ENCODE assay signal across 9 mouse cellular contexts in genomic region chr4:62700426-62700825, GRCm38 (mm10).
DNase-seq lines count a peak whose midpoint lies in the region; ATAC-seq and TF ChIP-seq lines count a peak whose summit lies in the region.
"Had no signal": no experiment of that assay in that cellular context is flagged by ENCODE, and none has a peak within 500 bp of the region (broad histone marks: within the 10 kb centered on the region; RNA-seq: fewer than 3 reads in every experiment).

No protein-coding gene starts in this region.

- peaks cover 54% of the 10 kb centered on the region for H3K36me3 ChIP-seq in hindbrain, embryonic 14.5 days (replicated peaks; ENCODE audit: control insufficient read depth, insufficient read depth)
- peaks cover 25% of the 10 kb centered on the region for H3K36me3 ChIP-seq in midbrain, embryonic 15.5 days (replicated peaks)

- DNase-seq in adrenal gland, postnatal 14 days, result peak; percentile 61
- DNase-seq in adrenal gland, adult 8-10 months, result no peak
- no peak for DNase-seq in left cerebral cortex, adult 2 months (ENCODE audit: extremely low spot score in 1 of 2, low spot score in 2 of 2)
- DNase-seq in left cerebral cortex, adult 8-10 months (ENCODE audit: low spot score in 2 of 2), result no peak
- no peak for DNase-seq in hindbrain, embryonic 14.5 days (ENCODE audit: low spot score)
- no peak for DNase-seq in urinary bladder, postnatal 4 days (ENCODE audit: low spot score in 2 of 2)
- no peak for DNase-seq in spleen, adult 18-20 months

- H3K27me3 ChIP-seq in hindbrain, embryonic 14.5 days (ENCODE audit: control insufficient read depth, insufficient read depth, low read length), result no peaks in the 10 kb centered on the region
- no peaks in the 10 kb centered on the region for H3K27me3 ChIP-seq in midbrain, embryonic 15.5 days (replicated peaks)
- H3K27me3 ChIP-seq: forebrain, embryonic 12.5 days had no signal

- H3K9me3 ChIP-seq in hindbrain, embryonic 14.5 days (ENCODE audit: control insufficient read depth, low read length), result no peaks in the 10 kb centered on the region
- no peaks in the 10 kb centered on the region for H3K9me3 ChIP-seq in midbrain, embryonic 15.5 days
- H3K9me3 ChIP-seq: forebrain, embryonic 12.5 days had no signal

- peak overlapping the region; percentile 48 for H3K4me2 ChIP-seq in hindbrain, embryonic 14.5 days (replicated peaks)
- peak overlapping the region; percentile 28; the same call in 1 of the 2 replicates for H3K4me2 ChIP-seq in midbrain, embryonic 15.5 days

- TF ChIP-seq CTCF in left cerebral cortex, adult 2 months (IDR thresholded peaks at IDR 0.05), result no peak

- peak overlapping the region; percentile 67 for H3K4me3 ChIP-seq in left cerebral cortex, adult 2 months
- H3K4me3 ChIP-seq in hindbrain, embryonic 14.5 days (replicated peaks; ENCODE audit: low read length), result peak overlapping the region; percentile 22; the same call in 1 of the 2 replicates
- no peak overlapping the region for H3K4me3 ChIP-seq in midbrain, embryonic 15.5 days

- no peak for ATAC-seq in hindbrain, embryonic 14.5 days (ENCODE audit: low FRiP score)
- no peak for ATAC-seq in midbrain, embryonic 15.5 days (replicated peaks)

- H3K9ac ChIP-seq in hindbrain, embryonic 14.5 days, result peak overlapping the region; percentile 40; the same call in 1 of the 2 replicates
- no peak overlapping the region for H3K9ac ChIP-seq in midbrain, embryonic 15.5 days

- intact Hi-C loops in left cerebral cortex, adult 2 months (cut with DNase I), result no loop called here

- H3K27ac ChIP-seq in left cerebral cortex, adult 2 months, result peak overlapping the region; percentile 86
- H3K27ac ChIP-seq in hindbrain, embryonic 14.5 days, result no peak overlapping the region
- no peak overlapping the region for H3K27ac ChIP-seq in midbrain, embryonic 15.5 days

- H3K4me1 ChIP-seq in hindbrain, embryonic 14.5 days (replicated peaks; ENCODE audit: control insufficient read depth, insufficient read depth, low read length), result peaks cover 28% of the 10 kb centered on the region
- H3K4me1 ChIP-seq in midbrain, embryonic 15.5 days, result peaks cover 36% of the 10 kb centered on the region

- 83% methylated on average over 5 of the region's 5 CpGs for WGBS in hindbrain, embryonic 14.5 days
- WGBS in midbrain, embryonic 15.5 days, result 80% methylated on average over 5 of the region's 5 CpGs
